Mouse (Mus musculus): ENCODE measurements around the gene Gm45213. TPM values are rescaled to one million over a fixed set of nuclear protein-coding genes. Genes with fewer than 3 reads are reported as not detected.

Gm45213 gene
- polyA plus RNA-seq, 1 experiment from 2014 or later, result not detected

GRCm38 (mm10) chr7:66076411-66076810, 33.0 kb downstream of the Gm45213 start:
- Histone ChIP-seq H3K4me3 (replicated peaks; ENCODE audit: low read length) (no peak overlapping the region), H3K27me3 (ENCODE audit: control insufficient read depth, insufficient read depth, low read length) (no peaks in the 10 kb centered on the region), H3K27ac (ENCODE audit: low read length) (no peak overlapping the region), H3K9ac (ENCODE audit: low read length) (no peak overlapping the region), H3K36me3 (ENCODE audit: control insufficient read depth, insufficient read depth, low read length) (peaks cover 11% of the 10 kb centered on the region; the same call in 1 of the 2 replicates), H3K9me3 (replicated peaks; ENCODE audit: control insufficient read depth, low read length) (no peaks in the 10 kb centered on the region), H3K4me2 (ENCODE audit: low read depth, low read length) (no peak overlapping the region), H3K4me1 (ENCODE audit: control insufficient read depth, insufficient read depth, low read length) (peaks cover 8% of the 10 kb centered on the region)
- WGBS, result 69% methylated on average over 2 of the region's 2 CpGs
- ATAC-seq (ENCODE audit: insufficient read depth, low FRiP score), result no peak

- H3K27me3 ChIP-seq (ENCODE audit: control insufficient read depth, insufficient read depth, low read length), result no peaks in the 10 kb centered on the region
- peak within 1 kb of the TSS; percentile 84 for H3K4me3 ChIP-seq (replicated peaks; ENCODE audit: low read length)
- ATAC-seq (ENCODE audit: insufficient read depth, low FRiP score), result peak; percentile 100
- H3K4me2 ChIP-seq (ENCODE audit: low read depth, low read length), result peak within 1 kb of the TSS; percentile 85
- peaks cover 8% of the 10 kb centered on the region; the same call in 1 of the 2 replicates for H3K36me3 ChIP-seq (ENCODE audit: control insufficient read depth, insufficient read depth, low read length)
- peak within 1 kb of the TSS; percentile 78 for H3K27ac ChIP-seq (ENCODE audit: low read length)
- H3K9me3 ChIP-seq (replicated peaks; ENCODE audit: control insufficient read depth, low read length), result no peaks in the 10 kb centered on the region
- WGBS, result under 1% methylated on average over 65 of the region's 65 CpGs
- peak within 1 kb of the TSS; percentile 84 for H3K9ac ChIP-seq (ENCODE audit: low read length)
- H3K4me1 ChIP-seq (ENCODE audit: control insufficient read depth, insufficient read depth, low read length), result peaks cover 14% of the 10 kb centered on the region
Observed at GRCm38 (mm10) chr7:66079364-66080230, 36.2 kb downstream of the Gm45213 start, which contains the start of gene Selenos. Gene Selenos, plus strand, starts transcription at chr7:66079649.

DNA sequence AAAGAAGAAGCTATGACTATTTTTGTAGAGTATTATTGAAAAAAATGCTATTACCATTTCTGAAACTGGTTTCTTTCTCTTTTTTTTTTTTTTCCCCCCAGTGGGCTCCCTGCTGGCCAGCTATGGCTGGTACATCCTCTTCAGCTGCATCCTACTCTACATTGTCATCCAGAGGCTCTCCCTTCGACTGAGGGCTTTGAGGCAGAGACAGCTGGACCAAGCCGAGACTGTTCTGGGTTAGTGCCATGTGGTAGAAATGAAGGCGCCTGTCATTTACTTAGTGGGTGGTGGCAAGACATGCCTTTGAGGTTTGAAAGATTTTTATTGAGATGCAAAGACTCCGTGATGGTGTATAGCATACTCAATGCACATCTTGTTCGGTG, 36.8 kb downstream of the Gm45213 start:
- Histone ChIP-seq H3K9me3 (replicated peaks; ENCODE audit: control insufficient read depth, low read length) (no peaks in the 10 kb centered on the region), H3K27ac (ENCODE audit: low read length) (peak overlapping the region; percentile 78), H3K9ac (ENCODE audit: low read length) (peak overlapping the region; percentile 84), H3K27me3 (ENCODE audit: control insufficient read depth, insufficient read depth, low read length) (no peaks in the 10 kb centered on the region), H3K4me2 (ENCODE audit: low read depth, low read length) (peak overlapping the region; percentile 85), H3K4me1 (ENCODE audit: control insufficient read depth, insufficient read depth, low read length) (peaks cover 14% of the 10 kb centered on the region), H3K4me3 (replicated peaks; ENCODE audit: low read length) (peak overlapping the region; percentile 84), H3K36me3 (ENCODE audit: control insufficient read depth, insufficient read depth, low read length) (peaks cover 2% of the 10 kb centered on the region; the same call in 1 of the 2 replicates)
- no peak for ATAC-seq (ENCODE audit: insufficient read depth, low FRiP score)
- 29% methylated on average over 5 of the region's 5 CpGs for WGBS

- Histone ChIP-seq H3K36me3 (ENCODE audit: control insufficient read depth, insufficient read depth, low read length) (peaks cover 5% of the 10 kb centered on the region; the same call in 1 of the 2 replicates), H3K9me3 (replicated peaks; ENCODE audit: control insufficient read depth, low read length) (no peaks in the 10 kb centered on the region)
- 73% methylated on average over 6 of the region's 6 CpGs for WGBS
Observed at GRCm38 (mm10) chr7:66083757-66084156, 40.4 kb downstream of the Gm45213 start.

GRCm38 (mm10) chr7:66084546-66084945, 41.1 kb downstream of the Gm45213 start:
- Histone ChIP-seq H3K27me3 (ENCODE audit: control insufficient read depth, insufficient read depth, low read length) (no peaks in the 10 kb centered on the region), H3K36me3 (ENCODE audit: control insufficient read depth, insufficient read depth, low read length) (peaks cover 8% of the 10 kb centered on the region; the same call in 1 of the 2 replicates), H3K9me3 (replicated peaks; ENCODE audit: control insufficient read depth, low read length) (no peaks in the 10 kb centered on the region), H3K4me3 (replicated peaks; ENCODE audit: low read length) (no peak overlapping the region), H3K4me1 (ENCODE audit: control insufficient read depth, insufficient read depth, low read length) (peaks cover 14% of the 10 kb centered on the region), H3K27ac (ENCODE audit: low read length) (no peak overlapping the region), H3K4me2 (ENCODE audit: low read depth, low read length) (no peak overlapping the region), H3K9ac (ENCODE audit: low read length) (no peak overlapping the region)
- WGBS, result 77% methylated on average over 7 of the region's 7 CpGs
- ATAC-seq (ENCODE audit: insufficient read depth, low FRiP score), result no peak

More at GRCm38 (mm10) chr7:66083757-66084156, 40.4 kb downstream of the Gm45213 start:
- Histone ChIP-seq H3K4me1 (ENCODE audit: control insufficient read depth, insufficient read depth, low read length) (peaks cover 14% of the 10 kb centered on the region), H3K4me3 (replicated peaks; ENCODE audit: low read length) (no peak overlapping the region), H3K4me2 (ENCODE audit: low read depth, low read length) (no peak overlapping the region), H3K27me3 (ENCODE audit: control insufficient read depth, insufficient read depth, low read length) (no peaks in the 10 kb centered on the region), H3K27ac (ENCODE audit: low read length) (no peak overlapping the region), H3K9ac (ENCODE audit: low read length) (no peak overlapping the region)
- no peak for ATAC-seq (ENCODE audit: insufficient read depth, low FRiP score)

DNA sequence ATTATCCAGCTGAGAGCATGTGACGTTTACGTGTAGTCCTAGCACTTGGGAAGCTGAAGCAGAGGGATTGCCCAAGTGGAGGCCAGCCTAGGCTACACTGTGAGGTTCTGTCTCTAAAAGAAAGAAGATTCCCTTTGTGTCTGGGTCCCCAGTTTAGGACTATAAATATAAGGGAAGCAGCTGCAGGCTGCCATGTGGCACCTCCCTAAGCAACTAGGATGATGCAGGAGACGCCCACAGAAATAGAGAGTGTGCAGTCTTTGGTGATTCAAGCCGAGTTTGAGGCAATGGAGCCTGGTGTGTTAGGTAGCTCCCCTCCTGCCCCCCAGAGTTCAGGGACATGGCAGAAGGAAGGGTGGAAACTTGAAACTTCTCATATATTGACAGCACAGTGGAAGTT, 44.2 kb downstream of the Gm45213 start:
- no peak for ATAC-seq (ENCODE audit: insufficient read depth, low FRiP score)
- Histone ChIP-seq H3K27me3 (ENCODE audit: control insufficient read depth, insufficient read depth, low read length) (no peaks in the 10 kb centered on the region), H3K4me3 (replicated peaks; ENCODE audit: low read length) (no peak overlapping the region), H3K27ac (ENCODE audit: low read length) (no peak overlapping the region), H3K9ac (ENCODE audit: low read length) (no peak overlapping the region), H3K9me3 (replicated peaks; ENCODE audit: control insufficient read depth, low read length) (no peaks in the 10 kb centered on the region), H3K36me3 (ENCODE audit: control insufficient read depth, insufficient read depth, low read length) (peaks cover 13% of the 10 kb centered on the region; the same call in 1 of the 2 replicates), H3K4me1 (ENCODE audit: control insufficient read depth, insufficient read depth, low read length) (no peaks in the 10 kb centered on the region), H3K4me2 (ENCODE audit: low read depth, low read length) (no peak overlapping the region)
- WGBS, result 86% methylated on average over 4 of the region's 4 CpGs

DNA sequence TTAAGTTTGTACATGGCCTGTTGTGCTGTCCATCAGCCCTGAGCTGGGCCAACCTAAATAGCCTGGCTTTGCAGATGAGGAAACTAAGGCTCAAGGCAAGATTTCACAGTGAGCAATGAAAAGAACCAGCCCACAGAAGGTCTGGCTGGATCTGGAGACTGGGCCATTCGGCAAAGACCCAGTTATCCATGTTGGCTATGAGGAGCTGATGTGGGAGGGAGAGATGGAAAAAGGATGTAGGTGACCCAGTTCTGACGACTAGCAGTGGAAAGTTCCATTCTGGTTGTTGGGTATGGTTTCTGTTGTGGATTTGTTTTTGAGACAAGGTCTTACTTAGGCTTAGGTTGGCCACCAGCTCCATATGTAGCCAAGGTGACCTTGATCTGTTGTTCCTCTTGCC, 44.7 kb downstream of the Gm45213 start:
- Histone ChIP-seq H3K4me2 (ENCODE audit: low read depth, low read length) (no peak overlapping the region), H3K27ac (ENCODE audit: low read length) (no peak overlapping the region), H3K4me1 (ENCODE audit: control insufficient read depth, insufficient read depth, low read length) (no peaks in the 10 kb centered on the region), H3K36me3 (ENCODE audit: control insufficient read depth, insufficient read depth, low read length) (peaks cover 13% of the 10 kb centered on the region; the same call in 1 of the 2 replicates), H3K4me3 (replicated peaks; ENCODE audit: low read length) (no peak overlapping the region), H3K9ac (ENCODE audit: low read length) (no peak overlapping the region), H3K27me3 (ENCODE audit: control insufficient read depth, insufficient read depth, low read length) (no peaks in the 10 kb centered on the region), H3K9me3 (replicated peaks; ENCODE audit: control insufficient read depth, low read length) (no peaks in the 10 kb centered on the region)
- 88% methylated on average over 2 of the region's 2 CpGs for WGBS
- ATAC-seq (ENCODE audit: insufficient read depth, low FRiP score), result no peak

- no peaks in the 10 kb centered on the region for H3K9me3 ChIP-seq (replicated peaks; ENCODE audit: control insufficient read depth, low read length)
- no peak overlapping the region for H3K27ac ChIP-seq (ENCODE audit: low read length)
- no peak overlapping the region for H3K4me3 ChIP-seq (replicated peaks; ENCODE audit: low read length)
- no peak for ATAC-seq (ENCODE audit: insufficient read depth, low FRiP score)
- no peak overlapping the region for H3K4me2 ChIP-seq (ENCODE audit: low read depth, low read length)
- no peak overlapping the region for H3K9ac ChIP-seq (ENCODE audit: low read length)
- 87% methylated on average over 11 of the region's 11 CpGs for whole genome bisulfite sequencing
- peaks cover 13% of the 10 kb centered on the region; the same call in 1 of the 2 replicates for H3K36me3 ChIP-seq (ENCODE audit: control insufficient read depth, insufficient read depth, low read length)
- H3K4me1 ChIP-seq (ENCODE audit: control insufficient read depth, insufficient read depth, low read length), result no peaks in the 10 kb centered on the region
- no peaks in the 10 kb centered on the region for H3K27me3 ChIP-seq (ENCODE audit: control insufficient read depth, insufficient read depth, low read length)
Observed at GRCm38 (mm10) chr7:66090676-66091190, 47.3 kb downstream of the Gm45213 start.

DNA sequence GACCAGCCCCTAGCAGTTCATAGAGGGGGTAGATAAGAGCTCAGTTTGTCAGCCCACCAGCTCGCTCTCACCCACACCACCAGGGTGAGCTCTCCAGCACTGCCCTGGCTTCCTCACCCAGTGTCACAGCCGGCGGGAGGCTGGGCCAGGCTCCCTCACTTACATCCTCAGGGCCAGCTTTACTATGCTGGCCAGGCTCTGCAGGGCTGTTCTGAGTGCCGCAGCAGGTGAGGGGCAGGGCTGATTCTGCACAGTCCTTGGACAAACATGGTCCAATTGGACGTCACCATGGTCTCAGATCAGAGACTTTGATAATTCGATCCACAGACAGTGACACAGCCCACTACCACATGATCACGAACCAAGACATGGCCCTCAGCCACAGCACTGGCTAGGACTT, 48.2 kb downstream of the Gm45213 start:
- no peaks in the 10 kb centered on the region for H3K27me3 ChIP-seq (ENCODE audit: control insufficient read depth, insufficient read depth, low read length)
- no peaks in the 10 kb centered on the region for H3K9me3 ChIP-seq (replicated peaks; ENCODE audit: control insufficient read depth, low read length)
- 85% methylated on average over 7 of the region's 7 CpGs for WGBS
- H3K27ac ChIP-seq (ENCODE audit: low read length), result no peak overlapping the region
- no peak overlapping the region for H3K4me2 ChIP-seq (ENCODE audit: low read depth, low read length)
- H3K4me3 ChIP-seq (replicated peaks; ENCODE audit: low read length), result no peak overlapping the region
- no peak for ATAC-seq (ENCODE audit: insufficient read depth, low FRiP score)
- peaks cover 13% of the 10 kb centered on the region; the same call in 1 of the 2 replicates for H3K36me3 ChIP-seq (ENCODE audit: control insufficient read depth, insufficient read depth, low read length)
- no peak overlapping the region for H3K9ac ChIP-seq (ENCODE audit: low read length)
- H3K4me1 ChIP-seq (ENCODE audit: control insufficient read depth, insufficient read depth, low read length), result no peaks in the 10 kb centered on the region
